Mouse (Mus musculus): ENCODE data around the gene Trmt10b. TPM values are rescaled to one million over a fixed set of nuclear protein-coding genes. Genes with fewer than 3 reads are reported as not detected.

The Trmt10b gene
- total and polyA plus RNA-seq, 3 experiments, result 9.9 to 19.7 TPM; not detected in 1

DNA sequence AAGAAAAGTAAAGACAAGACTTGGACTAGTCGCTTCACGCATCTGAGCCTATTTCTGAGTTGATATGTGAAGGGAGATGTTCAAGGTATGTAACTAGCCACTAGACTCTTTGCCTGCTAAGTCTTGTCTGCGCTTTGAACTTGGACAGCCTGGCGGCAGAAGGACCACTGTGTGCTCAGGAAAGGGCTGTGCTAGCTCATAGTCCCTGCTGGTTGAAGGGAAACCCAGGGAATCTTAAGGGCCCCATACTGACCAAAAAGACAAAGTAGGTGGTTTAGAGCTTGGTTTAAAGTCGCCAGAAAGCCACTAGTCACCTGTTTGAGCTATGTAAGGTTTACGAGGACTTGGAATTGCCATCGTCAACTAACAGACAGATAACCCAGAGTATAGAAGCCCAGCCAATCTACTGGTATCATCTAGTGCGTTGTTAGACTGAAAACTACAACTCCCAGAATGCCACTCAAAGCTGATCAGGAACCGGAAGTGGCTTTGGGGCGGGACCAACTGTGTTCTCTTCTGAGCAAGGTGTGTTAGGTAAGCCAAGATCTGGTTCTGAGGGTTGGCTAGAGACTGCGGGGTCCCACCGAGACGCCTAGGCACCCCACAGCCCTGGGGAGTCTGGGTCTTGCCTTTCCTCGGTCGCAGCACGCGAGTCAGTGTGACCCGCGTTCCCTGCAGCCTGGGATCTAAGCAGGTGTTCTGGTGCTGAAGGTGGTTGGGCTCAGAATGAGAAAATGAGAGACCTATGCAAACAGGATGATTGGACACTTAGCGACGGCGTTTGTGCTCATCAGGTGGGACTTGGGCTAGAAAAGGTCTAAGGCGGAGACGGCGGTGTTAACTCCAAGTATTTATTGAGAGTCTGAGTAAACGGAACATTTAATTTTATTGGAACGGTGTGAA, at the start of gene Trmt10b (continued):
- no peak for TF ChIP-seq NRF1 (IDR thresholded peaks at IDR 0.05; ENCODE audit: insufficient read depth, low read depth, low read length, poor library complexity, severe bottlenecking)
- no peak for TF ChIP-seq CTCF (IDR thresholded peaks at IDR 0.05 in 2 of 3, conservative IDR thresholded peaks at IDR 0.05 in 1 of 3; ENCODE audit: control insufficient read depth in 1 of 3, insufficient read depth in 1 of 3, low read depth in 2 of 3, low read length in 3 of 3, poor library complexity in 1 of 3, severe bottlenecking in 1 of 3)
- TF ChIP-seq ZMIZ1 (IDR thresholded peaks at IDR 0.05; ENCODE audit: low read depth, low read length), result no peak
- no peak for TF ChIP-seq BHLHE40 (IDR thresholded peaks at IDR 0.05; ENCODE audit: borderline replicate concordance, low read depth, low read length)

DNA sequence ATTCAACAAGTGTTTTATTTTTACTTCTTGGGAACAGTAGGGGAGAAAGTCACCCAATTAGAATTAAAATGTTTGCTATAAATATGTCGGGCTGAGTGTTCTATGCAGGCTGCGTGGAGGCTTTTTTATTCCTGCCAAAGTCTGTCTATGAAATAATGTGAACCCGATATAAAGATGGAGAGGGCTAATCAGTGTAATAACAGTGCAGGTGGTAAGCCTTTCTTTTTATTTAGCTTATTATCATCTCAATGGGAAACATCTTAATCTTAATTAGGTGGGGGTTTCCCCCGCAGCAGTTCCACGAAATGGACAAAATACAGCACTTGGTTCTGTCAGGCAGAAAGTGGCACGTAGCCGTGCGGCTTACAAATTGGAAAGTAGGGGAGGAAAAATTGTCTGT, 45.7 kb upstream of the Trmt10b start:
- no peak overlapping the region for H3K4me3 ChIP-seq (ENCODE audit: control insufficient read depth in 1 of 2, insufficient read depth in 1 of 2, low read depth in 2 of 2, low read length in 2 of 2)
- H3K4me1 ChIP-seq (ENCODE audit: control insufficient read depth in 1 of 2, insufficient read depth in 2 of 2, low read length in 2 of 2), result no peaks in the 10 kb centered on the region
- H3K27ac ChIP-seq (ENCODE audit: control insufficient read depth, low read depth, low read length), result no peak overlapping the region
- H3K27me3 ChIP-seq (ENCODE audit: control insufficient read depth in 1 of 2, insufficient read depth in 2 of 2, low read length in 2 of 2), result peaks cover 0 to 5% of the 10 kb centered on the region in 2 experiments; a peak in 3 of 4 replicates
- no peaks in the 10 kb centered on the region for H3K79me2 ChIP-seq (ENCODE audit: control insufficient read depth, insufficient read depth, low read length, poor library complexity)
- TF ChIP-seq ELF1 (IDR thresholded peaks at IDR 0.05; ENCODE audit: low read depth, low read length) (no peak), SMC3 (IDR thresholded peaks at IDR 0.05; ENCODE audit: low read depth, low read length) (no peak), USF2 (IDR thresholded peaks at IDR 0.05; ENCODE audit: borderline replicate concordance in 1 of 2, insufficient read depth in 1 of 2, low read depth in 1 of 2, low read length in 2 of 2) (no peak), RCOR1 (IDR thresholded peaks at IDR 0.05; ENCODE audit: low read depth, low read length) (no peak), ZC3H11A (IDR thresholded peaks at IDR 0.05; ENCODE audit: low read depth, low read length) (no peak), POLR2AphosphoS5 (IDR thresholded peaks at IDR 0.05; ENCODE audit: borderline replicate concordance, low read depth, low read length) (no peak), NELFE (IDR thresholded peaks at IDR 0.05; ENCODE audit: low read depth, low read length) (no peak), MAZ (IDR thresholded peaks at IDR 0.05; ENCODE audit: low read depth, low read length) (no peak), BHLHE40 (IDR thresholded peaks at IDR 0.05; ENCODE audit: borderline replicate concordance, low read depth, low read length) (no peak), RAD21 (IDR thresholded peaks at IDR 0.05; ENCODE audit: low read depth, low read length) (no peak), MAFK (IDR thresholded peaks at IDR 0.05; ENCODE audit: borderline replicate concordance, low read depth, low read length) (no peak), CHD2 (IDR thresholded peaks at IDR 0.05; ENCODE audit: low read length) (no peak), ZMIZ1 (IDR thresholded peaks at IDR 0.05; ENCODE audit: low read depth, low read length) (no peak), POLR2A (IDR thresholded peaks at IDR 0.05; ENCODE audit: control insufficient read depth in 1 of 2, insufficient read depth in 1 of 2, low read depth in 1 of 2, low read length in 2 of 2, poor library complexity in 1 of 2) (no peak)
- no peak overlapping the region for H3K9ac ChIP-seq (ENCODE audit: control insufficient read depth, low read depth, low read length, poor library complexity, severe bottlenecking)
- H3K36me3 ChIP-seq (ENCODE audit: control insufficient read depth in 1 of 2, insufficient read depth in 2 of 2, low read length in 2 of 2), result no peaks in the 10 kb centered on the region
- no peak for DNase-seq (ENCODE audit: low read depth, low spot score)
- no peaks in the 10 kb centered on the region for H3K9me3 ChIP-seq (replicated peaks; ENCODE audit: insufficient read depth, low read length)

DNA sequence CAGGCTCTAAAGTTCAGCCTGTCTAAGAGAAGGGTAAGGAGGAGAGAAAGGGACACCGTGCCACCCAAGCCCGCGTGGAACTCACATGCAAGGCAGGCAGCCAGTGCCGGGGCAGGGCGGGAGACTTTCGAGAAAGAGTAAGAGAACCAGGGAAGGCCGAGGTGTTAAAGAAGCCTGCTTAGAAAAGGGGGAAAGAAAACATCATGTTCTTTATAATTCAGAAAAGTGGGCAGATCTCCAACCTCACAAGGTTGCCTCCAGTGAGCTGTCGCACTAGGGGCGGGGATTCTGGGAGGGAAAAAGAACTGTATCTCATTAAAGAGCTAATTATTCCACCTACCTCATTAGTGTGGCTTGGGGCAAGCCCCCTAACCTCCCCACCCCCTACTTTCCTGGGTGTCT, 44.1 kb upstream of the Trmt10b start:
- TF ChIP-seq SIN3A (IDR thresholded peaks at IDR 0.05; ENCODE audit: low read length) (no peak), MAFK (IDR thresholded peaks at IDR 0.05; ENCODE audit: borderline replicate concordance, low read depth, low read length) (no peak)
- Histone ChIP-seq H3K9ac (ENCODE audit: control insufficient read depth, low read depth, low read length, poor library complexity, severe bottlenecking) (no peak overlapping the region), H3K4me1 (ENCODE audit: control insufficient read depth in 1 of 2, insufficient read depth in 2 of 2, low read length in 2 of 2) (no peaks in the 10 kb centered on the region), H3K27me3 (ENCODE audit: control insufficient read depth in 1 of 2, insufficient read depth in 2 of 2, low read length in 2 of 2) (peaks cover 6 to 11% of the 10 kb centered on the region in 2 experiments; a peak in 3 of 4 replicates), H3K4me3 (ENCODE audit: control insufficient read depth in 1 of 2, insufficient read depth in 1 of 2, low read depth in 2 of 2, low read length in 2 of 2) (no peak overlapping the region), H3K27ac (ENCODE audit: control insufficient read depth, low read depth, low read length) (no peak overlapping the region), H3K79me2 (ENCODE audit: control insufficient read depth, insufficient read depth, low read length, poor library complexity) (no peaks in the 10 kb centered on the region), H3K9me3 (replicated peaks; ENCODE audit: insufficient read depth, low read length) (no peaks in the 10 kb centered on the region), H3K36me3 (ENCODE audit: control insufficient read depth in 1 of 2, insufficient read depth in 2 of 2, low read length in 2 of 2) (no peaks in the 10 kb centered on the region)
- DNase-seq (ENCODE audit: low read depth, low spot score), result no peak

Measured in MEL (cell line).